Mouse (Mus musculus): Measurements from ENCODE around the gene Bpifb6. TPM values are rescaled to one million over a fixed set of nuclear protein-coding genes. Genes with fewer than 3 reads are reported as not detected.

Gene Bpifb6
- not detected in 2 replicates for polyA plus RNA-seq (2014; fragmentation: Nextera tagmentation; extraction: Ambion mirVana)

- no peak within 1 kb of the TSS for H3K27ac ChIP-seq (ENCODE audit: low read depth, low read length)
- no peak within 1 kb of the TSS for H3K4me3 ChIP-seq (ENCODE audit: low read depth, low read length)
- H3K9ac ChIP-seq (replicated peaks; ENCODE audit: low read depth, low read length), result no peak within 1 kb of the TSS
- ATAC-seq (ENCODE audit: low read depth), result no peak
- no peak within 1 kb of the TSS for H3K4me2 ChIP-seq (ENCODE audit: low read depth, low read length)
- H3K27me3 ChIP-seq (ENCODE audit: control insufficient read depth, insufficient read depth, low read length), result no peaks in the 10 kb centered on the region
- H3K4me1 ChIP-seq (ENCODE audit: control insufficient read depth, insufficient read depth, low read length), result no peaks in the 10 kb centered on the region
- 75% methylated on average over 4 of the region's 4 CpGs for WGBS
- H3K9me3 ChIP-seq (ENCODE audit: control insufficient read depth, low read length), result no peaks in the 10 kb centered on the region
- H3K36me3 ChIP-seq (ENCODE audit: control insufficient read depth, insufficient read depth, low read length), result no peaks in the 10 kb centered on the region
Measured at GRCm38 (mm10) chr2:153900088-153900487, at the start of gene Bpifb6. Gene Bpifb6, plus strand, starts transcription at chr2:153900388.

GRCm38 (mm10) chr2:153851030-153851360 lies 49.2 kb upstream of the Bpifb6 start:
- Histone ChIP-seq H3K27me3 (ENCODE audit: control insufficient read depth, insufficient read depth, low read length) (no peaks in the 10 kb centered on the region), H3K4me3 (ENCODE audit: low read depth, low read length) (no peak overlapping the region), H3K9ac (replicated peaks; ENCODE audit: low read depth, low read length) (no peak overlapping the region), H3K4me1 (ENCODE audit: control insufficient read depth, insufficient read depth, low read length) (no peaks in the 10 kb centered on the region), H3K27ac (ENCODE audit: low read depth, low read length) (no peak overlapping the region), H3K36me3 (ENCODE audit: control insufficient read depth, insufficient read depth, low read length) (no peaks in the 10 kb centered on the region), H3K4me2 (ENCODE audit: low read depth, low read length) (no peak overlapping the region), H3K9me3 (ENCODE audit: control insufficient read depth, low read length) (no peaks in the 10 kb centered on the region)
- 44% methylated on average over 4 of the region's 4 CpGs for WGBS
- ATAC-seq (ENCODE audit: low read depth), result no peak

- 35% methylated on average over 5 of the region's 5 CpGs for WGBS
- H3K4me2 ChIP-seq (ENCODE audit: low read depth, low read length), result no peak overlapping the region
- H3K4me1 ChIP-seq (ENCODE audit: control insufficient read depth, insufficient read depth, low read length), result no peaks in the 10 kb centered on the region
- no peaks in the 10 kb centered on the region for H3K36me3 ChIP-seq (ENCODE audit: control insufficient read depth, insufficient read depth, low read length)
- no peak overlapping the region for H3K9ac ChIP-seq (replicated peaks; ENCODE audit: low read depth, low read length)
- H3K4me3 ChIP-seq (ENCODE audit: low read depth, low read length), result no peak overlapping the region
- no peaks in the 10 kb centered on the region for H3K27me3 ChIP-seq (ENCODE audit: control insufficient read depth, insufficient read depth, low read length)
- no peaks in the 10 kb centered on the region for H3K9me3 ChIP-seq (ENCODE audit: control insufficient read depth, low read length)
- no peak for ATAC-seq (ENCODE audit: low read depth)
- H3K27ac ChIP-seq (ENCODE audit: low read depth, low read length), result no peak overlapping the region
Measured at GRCm38 (mm10) chr2:153853544-153853943, 46.6 kb upstream of the Bpifb6 start.

- Histone ChIP-seq H3K4me2 (ENCODE audit: low read depth, low read length) (no peak overlapping the region), H3K4me3 (ENCODE audit: low read depth, low read length) (no peak overlapping the region), H3K36me3 (ENCODE audit: control insufficient read depth, insufficient read depth, low read length) (no peaks in the 10 kb centered on the region), H3K9me3 (ENCODE audit: control insufficient read depth, low read length) (no peaks in the 10 kb centered on the region), H3K4me1 (ENCODE audit: control insufficient read depth, insufficient read depth, low read length) (no peaks in the 10 kb centered on the region), H3K9ac (replicated peaks; ENCODE audit: low read depth, low read length) (no peak overlapping the region), H3K27me3 (ENCODE audit: control insufficient read depth, insufficient read depth, low read length) (no peaks in the 10 kb centered on the region), H3K27ac (ENCODE audit: low read depth, low read length) (no peak overlapping the region)
- no peak for ATAC-seq (ENCODE audit: low read depth)
- WGBS, result 80% methylated on average over 2 of the region's 2 CpGs
Measured at GRCm38 (mm10) chr2:153859581-153859980, 40.6 kb upstream of the Bpifb6 start.

- Histone ChIP-seq H3K36me3 (ENCODE audit: control insufficient read depth, insufficient read depth, low read length) (no peaks in the 10 kb centered on the region), H3K27me3 (ENCODE audit: control insufficient read depth, insufficient read depth, low read length) (no peaks in the 10 kb centered on the region), H3K9ac (replicated peaks; ENCODE audit: low read depth, low read length) (no peak overlapping the region), H3K27ac (ENCODE audit: low read depth, low read length) (no peak overlapping the region), H3K4me2 (ENCODE audit: low read depth, low read length) (no peak overlapping the region), H3K4me1 (ENCODE audit: control insufficient read depth, insufficient read depth, low read length) (no peaks in the 10 kb centered on the region), H3K9me3 (ENCODE audit: control insufficient read depth, low read length) (no peaks in the 10 kb centered on the region), H3K4me3 (ENCODE audit: low read depth, low read length) (no peak overlapping the region)
- WGBS, result 95% methylated on average over 11 of the region's 11 CpGs
- ATAC-seq (ENCODE audit: low read depth), result no peak
Measured at GRCm38 (mm10) chr2:153860315-153860714, 39.9 kb upstream of the Bpifb6 start.

- Histone ChIP-seq H3K4me2 (ENCODE audit: low read depth, low read length) (no peak overlapping the region), H3K9ac (replicated peaks; ENCODE audit: low read depth, low read length) (no peak overlapping the region), H3K4me3 (ENCODE audit: low read depth, low read length) (no peak overlapping the region), H3K4me1 (ENCODE audit: control insufficient read depth, insufficient read depth, low read length) (no peaks in the 10 kb centered on the region), H3K27me3 (ENCODE audit: control insufficient read depth, insufficient read depth, low read length) (no peaks in the 10 kb centered on the region), H3K27ac (ENCODE audit: low read depth, low read length) (no peak overlapping the region), H3K9me3 (ENCODE audit: control insufficient read depth, low read length) (no peaks in the 10 kb centered on the region), H3K36me3 (ENCODE audit: control insufficient read depth, insufficient read depth, low read length) (no peaks in the 10 kb centered on the region)
- 66% methylated on average over 3 of the region's 3 CpGs for WGBS
- ATAC-seq (ENCODE audit: low read depth), result no peak
Measured at GRCm38 (mm10) chr2:153860715-153861114, 39.5 kb upstream of the Bpifb6 start.

- Histone ChIP-seq H3K4me3 (ENCODE audit: low read depth, low read length) (no peak overlapping the region), H3K36me3 (ENCODE audit: control insufficient read depth, insufficient read depth, low read length) (no peaks in the 10 kb centered on the region), H3K9ac (replicated peaks; ENCODE audit: low read depth, low read length) (no peak overlapping the region), H3K4me1 (ENCODE audit: control insufficient read depth, insufficient read depth, low read length) (no peaks in the 10 kb centered on the region), H3K27me3 (ENCODE audit: control insufficient read depth, insufficient read depth, low read length) (no peaks in the 10 kb centered on the region), H3K4me2 (ENCODE audit: low read depth, low read length) (no peak overlapping the region), H3K27ac (ENCODE audit: low read depth, low read length) (no peak overlapping the region), H3K9me3 (ENCODE audit: control insufficient read depth, low read length) (no peaks in the 10 kb centered on the region)
- WGBS, result 85% methylated on average over 3 of the region's 3 CpGs
- no peak for ATAC-seq (ENCODE audit: low read depth)
Measured at GRCm38 (mm10) chr2:153861960-153862359, 38.2 kb upstream of the Bpifb6 start.

GRCm38 (mm10) chr2:153870984-153871383 lies 29.2 kb upstream of the Bpifb6 start, which contains the start of gene Sun5:
Gene Sun5, minus strand, starts transcription at chr2:153871084.
- Histone ChIP-seq H3K36me3 (ENCODE audit: control insufficient read depth, insufficient read depth, low read length) (no peaks in the 10 kb centered on the region), H3K9ac (replicated peaks; ENCODE audit: low read depth, low read length) (no peak within 1 kb of the TSS), H3K4me2 (ENCODE audit: low read depth, low read length) (no peak within 1 kb of the TSS), H3K27ac (ENCODE audit: low read depth, low read length) (no peak within 1 kb of the TSS), H3K4me1 (ENCODE audit: control insufficient read depth, insufficient read depth, low read length) (no peaks in the 10 kb centered on the region), H3K4me3 (ENCODE audit: low read depth, low read length) (no peak within 1 kb of the TSS), H3K9me3 (ENCODE audit: control insufficient read depth, low read length) (no peaks in the 10 kb centered on the region), H3K27me3 (ENCODE audit: control insufficient read depth, insufficient read depth, low read length) (no peaks in the 10 kb centered on the region)
- 96% methylated on average over 4 of the region's 4 CpGs for WGBS
- ATAC-seq (ENCODE audit: low read depth), result no peak

GRCm38 (mm10) chr2:153874745-153875144 lies 25.4 kb upstream of the Bpifb6 start, which contains the start of gene Bpifb2:
Gene Bpifb2, plus strand, starts transcription at chr2:153875045.
- ATAC-seq (ENCODE audit: low read depth), result no peak
- WGBS, result 72% methylated on average over 9 of the region's 9 CpGs

GRCm38 (mm10) chr2:153899111-153899510 lies 1.1 kb upstream of the Bpifb6 start:
- no peaks in the 10 kb centered on the region for H3K9me3 ChIP-seq (ENCODE audit: control insufficient read depth, low read length)
- no peak overlapping the region for H3K4me3 ChIP-seq (ENCODE audit: low read depth, low read length)
- no peak for ATAC-seq (ENCODE audit: low read depth)
- H3K27ac ChIP-seq (ENCODE audit: low read depth, low read length), result no peak overlapping the region
- WGBS, result 83% methylated on average over 5 of the region's 5 CpGs
- no peaks in the 10 kb centered on the region for H3K36me3 ChIP-seq (ENCODE audit: control insufficient read depth, insufficient read depth, low read length)
- no peaks in the 10 kb centered on the region for H3K4me1 ChIP-seq (ENCODE audit: control insufficient read depth, insufficient read depth, low read length)
- no peaks in the 10 kb centered on the region for H3K27me3 ChIP-seq (ENCODE audit: control insufficient read depth, insufficient read depth, low read length)
- H3K9ac ChIP-seq (replicated peaks; ENCODE audit: low read depth, low read length), result no peak overlapping the region
- no peak overlapping the region for H3K4me2 ChIP-seq (ENCODE audit: low read depth, low read length)

More at GRCm38 (mm10) chr2:153874745-153875144, 25.4 kb upstream of the Bpifb6 start, which contains the start of gene Bpifb2:
- Histone ChIP-seq H3K4me1 (ENCODE audit: control insufficient read depth, insufficient read depth, low read length) (no peaks in the 10 kb centered on the region), H3K9me3 (ENCODE audit: control insufficient read depth, low read length) (no peaks in the 10 kb centered on the region), H3K27ac (ENCODE audit: low read depth, low read length) (no peak within 1 kb of the TSS), H3K4me3 (ENCODE audit: low read depth, low read length) (no peak within 1 kb of the TSS), H3K36me3 (ENCODE audit: control insufficient read depth, insufficient read depth, low read length) (no peaks in the 10 kb centered on the region), H3K9ac (replicated peaks; ENCODE audit: low read depth, low read length) (no peak within 1 kb of the TSS), H3K4me2 (ENCODE audit: low read depth, low read length) (no peak within 1 kb of the TSS), H3K27me3 (ENCODE audit: control insufficient read depth, insufficient read depth, low read length) (no peaks in the 10 kb centered on the region)

Data from neural tube, embryonic 14.5 days (tissue).